Mouse (Mus musculus) heart, embryonic 15.5 days (tissue): ENCODE data around the gene Ccdc184. TPM values are rescaled to one million over a fixed set of nuclear protein-coding genes. Genes with fewer than 3 reads are reported as not detected.
A peak's percentile ranks its signal among the peaks of the same experiment; 100 is the strongest.

Experiments used
- ATAC-seq: fragments of 200-750 bp; cut with Nextera tagmentation; replicated peaks from 2 replicates; pipeline ENCODE4 v1.8.0; 2017; ENCODE audit warnings: low read depth, moderate TSS enrichment; ENCODE audit not compliant: insufficient number of reproducible peaks, insufficient read depth, low FRiP score
- H3K27ac ChIP-seq: fragments of 300-500 bp; sonication (generic); 2 replicates; pipeline ENCODE4 v1.5.1; 2015; ENCODE audit warnings: mild to moderate bottlenecking, inconsistent platforms
- H3K27me3 ChIP-seq: fragments of 300-500 bp; sonication (generic); 2 replicates; pipeline ENCODE4 v1.6.1; 2015; ENCODE audit warnings: inconsistent platforms
- H3K36me3 ChIP-seq: fragments of 300-500 bp; sonication (generic); 2 replicates; pipeline ENCODE4 v1.6.1; 2015; ENCODE audit warnings: mild to moderate bottlenecking, inconsistent platforms
- H3K4me1 ChIP-seq: fragments of 300-500 bp; sonication (generic); replicated peaks from 2 replicates; pipeline ENCODE4 v1.6.1; 2015; ENCODE audit warnings: inconsistent platforms
- H3K4me2 ChIP-seq: fragments of 300-500 bp; sonication (generic); 2 replicates; pipeline ENCODE4 v1.6.1; 2015; ENCODE audit warnings: inconsistent platforms, mild to moderate bottlenecking, moderate library complexity
- H3K4me3 ChIP-seq: fragments of 300-500 bp; sonication (generic); 2 replicates; pipeline ENCODE4 v1.5.1; 2015; ENCODE audit warnings: mild to moderate bottlenecking, inconsistent platforms
- H3K9ac ChIP-seq: fragments of 300-500 bp; sonication (generic); 2 replicates; pipeline ENCODE4 v1.6.1; 2015; ENCODE audit warnings: mild to moderate bottlenecking, inconsistent platforms
- H3K9me3 ChIP-seq: fragments of 300-500 bp; sonication (generic); replicated peaks from 2 replicates; pipeline ENCODE4 v1.6.1; 2016; ENCODE audit warnings: inconsistent platforms
- WGBS: fragments of 180-500 bp; shearing (Covaris S2); methylation state at CpG from one replicate; pipeline ENCODE4 v1.1.7; 2015; ENCODE audit warnings: mixed read lengths; 5-methylcytosine and 5-hydroxymethylcytosine counted together
- polyA plus RNA-seq: library from polyadenylated mRNA; unstranded; fragments of >200 nt; fragmentation: Nextera tagmentation; extraction: Ambion mirVana; gene quantifications from 2 replicates; pipeline ENCODE4 v1.2.1, GENCODE M21; 2015

Ccdc184 gene
- polyA plus RNA-seq, 1 experiment from 2014 or later: 1.6 TPM

DNA sequence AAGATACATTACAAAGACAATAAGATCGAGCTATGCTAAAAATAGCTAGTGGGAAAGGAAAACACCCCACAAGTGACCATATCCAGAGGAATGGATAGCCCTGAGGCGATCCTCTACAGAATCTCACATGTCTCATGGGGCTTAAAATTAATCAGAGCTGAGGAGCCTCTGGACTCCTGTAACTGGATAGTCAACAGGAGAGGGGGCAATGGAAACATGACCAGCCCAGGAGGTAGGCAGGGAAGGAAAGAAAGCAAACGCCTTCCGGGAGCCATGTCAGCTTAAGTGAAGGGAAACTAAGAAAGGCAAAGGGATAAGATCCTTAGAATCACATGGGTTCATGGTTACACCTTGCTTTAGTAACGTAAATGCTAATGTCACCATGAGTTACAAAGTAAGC, 26.1 kb upstream of the Ccdc184 start:
- Histone ChIP-seq H3K9me3 (no peaks in the 10 kb centered on the region), H3K36me3 (peaks cover 60% of the 10 kb centered on the region), H3K4me3 (no peak overlapping the region), H3K27ac (no peak overlapping the region), H3K4me2 (no peak overlapping the region), H3K9ac (no peak overlapping the region), H3K27me3 (no peaks in the 10 kb centered on the region), H3K4me1 (peaks cover 11% of the 10 kb centered on the region)
- no peak for ATAC-seq
- WGBS: 78% methylated on average over 5 of the region's 5 CpGs

DNA sequence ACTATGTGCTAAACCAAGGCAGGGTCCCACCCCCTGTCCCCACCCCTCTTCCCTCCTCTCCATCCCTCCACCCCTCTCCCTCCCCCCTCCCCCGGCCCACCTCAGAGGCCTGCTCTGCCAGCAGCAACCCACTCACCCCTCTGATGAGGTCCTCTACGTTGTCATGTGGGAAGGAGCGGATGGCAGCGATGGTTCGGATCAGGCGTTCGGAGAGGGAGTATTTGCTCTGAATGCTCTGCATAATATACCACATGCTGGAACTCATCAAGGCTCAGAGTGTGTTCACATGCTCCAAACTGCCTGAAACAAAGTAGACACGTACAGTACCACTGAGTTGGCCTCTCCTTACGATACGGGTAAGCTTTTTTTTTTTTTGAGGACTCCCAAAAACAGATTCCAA, 24.4 kb upstream of the Ccdc184 start:
- ATAC-seq: no peak
- Histone ChIP-seq H3K27ac (no peak overlapping the region), H3K9ac (no peak overlapping the region), H3K9me3 (no peaks in the 10 kb centered on the region), H3K4me2 (no peak overlapping the region), H3K4me1 (peaks cover 11% of the 10 kb centered on the region), H3K27me3 (no peaks in the 10 kb centered on the region), H3K4me3 (no peak overlapping the region), H3K36me3 (peaks cover 45% of the 10 kb centered on the region)
- WGBS: 83% methylated on average over 10 of the region's 10 CpGs

DNA sequence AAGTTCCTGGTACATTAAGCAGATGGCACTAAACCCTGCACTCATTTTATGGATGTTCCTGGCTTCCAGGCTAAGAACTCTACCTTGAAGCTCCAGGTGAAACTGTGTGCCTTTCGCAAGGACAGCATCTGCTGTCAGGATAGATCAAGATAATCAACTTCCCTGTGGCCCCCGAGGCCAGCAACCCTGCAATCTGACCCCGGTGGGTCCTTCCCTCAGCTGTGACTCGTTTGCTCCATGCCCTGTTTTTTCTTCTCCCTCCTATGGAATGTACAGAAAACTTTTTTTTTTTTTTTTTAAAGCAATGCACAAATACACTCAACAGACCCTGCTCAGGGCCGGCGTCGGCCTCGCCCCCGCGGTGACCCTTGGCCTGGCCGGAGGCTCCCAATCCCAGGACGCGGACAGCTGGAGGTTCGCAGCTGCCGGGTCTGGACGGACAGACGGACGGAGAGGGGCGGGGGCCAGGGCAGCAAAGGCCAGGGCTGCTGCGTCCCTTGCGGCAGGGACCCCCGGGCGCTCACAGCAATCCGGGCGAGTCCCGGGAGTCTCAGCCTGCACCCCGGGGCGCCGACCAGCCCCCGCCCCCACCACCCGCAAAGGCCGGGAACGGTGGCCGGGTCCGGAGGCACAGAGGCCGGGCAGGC, 22.0 kb upstream of the Ccdc184 start:
- no peaks in the 10 kb centered on the region for H3K9me3 ChIP-seq
- peaks cover 24% of the 10 kb centered on the region for H3K36me3 ChIP-seq
- H3K27ac ChIP-seq: peak overlapping the region; percentile 83
- no peaks in the 10 kb centered on the region for H3K27me3 ChIP-seq
- peak overlapping the region; percentile 91 for H3K9ac ChIP-seq
- H3K4me3 ChIP-seq: peak overlapping the region; percentile 74
- H3K4me1 ChIP-seq: peaks cover 21% of the 10 kb centered on the region
- ATAC-seq: 0 out of 2 replicates have a peak, but pooled peaks have one; percentile 6
- under 1% methylated on average over 36 of the region's 36 CpGs for WGBS
- peak overlapping the region; percentile 79 for H3K4me2 ChIP-seq

DNA sequence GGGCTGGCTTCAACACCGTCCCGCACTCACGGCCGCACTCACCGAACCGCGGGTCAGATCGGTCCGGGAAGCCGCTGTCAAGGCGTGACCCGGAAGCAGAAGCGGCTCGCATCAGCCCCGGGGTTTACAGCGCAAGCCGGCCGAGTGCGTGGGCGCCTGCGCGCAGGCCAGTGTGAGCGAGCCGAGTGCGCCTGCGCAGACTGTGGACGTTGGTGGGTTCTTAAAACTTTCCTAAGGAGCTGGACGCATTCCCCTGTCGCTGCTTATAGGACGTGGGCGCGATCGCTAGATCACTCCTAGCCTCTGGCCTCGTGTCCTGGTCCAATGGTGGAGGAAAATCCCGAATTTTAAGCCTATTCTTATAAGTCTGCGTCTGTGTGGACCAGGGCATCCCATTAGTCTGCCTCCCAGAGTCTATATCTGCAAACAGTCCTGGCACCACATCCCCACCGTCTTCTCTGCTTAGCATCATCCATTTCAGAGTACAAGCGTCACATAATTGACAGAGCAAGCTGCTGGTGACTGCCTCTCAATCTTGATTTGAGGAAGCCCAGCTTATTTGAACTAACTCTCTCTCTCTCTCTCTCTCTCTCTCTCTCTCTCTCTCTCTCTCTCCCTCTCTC, 21.3 kb upstream of the Ccdc184 start:
- no peaks in the 10 kb centered on the region for H3K27me3 ChIP-seq
- peak overlapping the region; percentile 83 for H3K27ac ChIP-seq
- peak; percentile 85 for ATAC-seq
- H3K4me2 ChIP-seq: peak overlapping the region; percentile 79
- H3K36me3 ChIP-seq: peaks cover 17% of the 10 kb centered on the region
- H3K9me3 ChIP-seq: no peaks in the 10 kb centered on the region
- WGBS: under 1% methylated on average over 38 of the region's 38 CpGs
- peaks cover 22% of the 10 kb centered on the region for H3K4me1 ChIP-seq
- peak overlapping the region; percentile 91 for H3K9ac ChIP-seq
- peak overlapping the region; percentile 74 for H3K4me3 ChIP-seq

DNA sequence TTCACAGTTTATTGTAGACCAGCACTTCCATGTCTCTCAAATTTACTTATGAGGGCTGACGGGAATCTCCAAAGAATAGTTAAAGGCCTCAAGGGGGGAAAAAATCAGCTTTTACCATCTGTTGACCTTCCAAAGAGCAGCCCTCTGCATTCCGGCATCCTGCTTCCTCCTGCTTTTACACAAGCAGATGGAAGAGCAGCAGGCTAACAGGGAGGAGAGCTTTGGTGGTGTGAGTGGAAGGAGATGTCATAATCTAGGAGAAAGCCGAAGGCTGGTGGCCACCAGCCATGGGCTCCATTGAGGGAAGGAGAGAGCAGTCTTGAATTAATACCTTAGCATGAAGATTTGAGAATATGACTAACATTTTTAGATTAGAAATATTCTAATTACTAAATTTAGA, 18.6 kb upstream of the Ccdc184 start:
- Histone ChIP-seq H3K9ac (no peak overlapping the region), H3K4me3 (no peak overlapping the region), H3K4me2 (no peak overlapping the region; the same call in 1 of the 2 replicates), H3K4me1 (peaks cover 22% of the 10 kb centered on the region), H3K27ac (peak overlapping the region; percentile 90), H3K27me3 (no peaks in the 10 kb centered on the region), H3K36me3 (no peaks in the 10 kb centered on the region), H3K9me3 (no peaks in the 10 kb centered on the region)
- ATAC-seq: no peak
- 47% methylated on average over 3 of the region's 3 CpGs for WGBS

DNA sequence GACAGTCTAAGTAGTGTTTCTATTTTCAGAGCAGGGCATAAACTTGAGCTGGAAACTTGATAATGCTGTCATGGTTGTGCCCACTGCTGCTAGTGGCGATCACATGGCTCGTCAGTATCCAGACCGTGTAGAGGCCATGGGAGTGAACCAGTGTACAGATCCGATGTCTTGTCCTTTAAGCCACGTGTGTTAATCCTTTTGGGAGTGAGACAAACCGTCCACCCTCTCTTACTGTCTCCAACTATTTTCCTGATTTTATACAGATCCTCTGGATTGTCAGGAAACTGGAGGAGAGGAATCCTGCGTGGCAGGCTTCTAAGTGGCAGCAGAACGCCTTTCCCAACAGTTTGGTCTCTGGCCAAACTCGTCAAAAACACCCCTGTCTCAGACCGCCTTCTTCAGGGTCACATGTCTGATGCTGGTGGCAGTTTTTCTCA, 17.8 kb upstream of the Ccdc184 start:
- Histone ChIP-seq H3K4me1 (peaks cover 20% of the 10 kb centered on the region), H3K27me3 (no peaks in the 10 kb centered on the region), H3K9me3 (no peaks in the 10 kb centered on the region), H3K9ac (no peak overlapping the region), H3K4me2 (peak overlapping the region; percentile 29), H3K27ac (peak overlapping the region; percentile 90), H3K4me3 (no peak overlapping the region), H3K36me3 (no peaks in the 10 kb centered on the region)
- ATAC-seq: peak; percentile 89
- 26% methylated on average over 10 of the region's 10 CpGs for WGBS

DNA sequence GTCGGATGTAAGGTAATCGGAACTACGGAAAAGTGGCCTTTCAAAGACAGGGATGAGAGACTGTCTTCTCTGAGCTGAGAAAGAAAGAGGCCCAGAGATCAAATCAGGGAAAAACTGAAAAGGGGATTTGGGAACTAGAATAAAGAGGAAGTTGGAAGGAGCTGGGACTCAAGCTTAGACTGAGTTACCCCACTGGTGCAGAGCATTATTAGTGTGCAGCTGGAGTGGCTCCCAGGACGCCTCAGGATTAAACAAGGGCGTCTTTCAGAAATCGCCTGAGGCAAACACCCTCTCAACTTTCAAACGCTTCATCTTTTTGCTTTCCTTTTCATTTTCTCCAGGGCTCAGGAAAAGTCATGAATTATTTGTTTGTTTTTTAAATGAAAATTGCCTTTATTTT, 14.0 kb upstream of the Ccdc184 start:
- no peak for ATAC-seq
- Histone ChIP-seq H3K27me3 (no peaks in the 10 kb centered on the region), H3K9me3 (no peaks in the 10 kb centered on the region), H3K4me1 (peaks cover 9% of the 10 kb centered on the region), H3K9ac (no peak overlapping the region), H3K36me3 (no peaks in the 10 kb centered on the region), H3K4me3 (no peak overlapping the region), H3K27ac (no peak overlapping the region), H3K4me2 (no peak overlapping the region)
- WGBS: 80% methylated on average over 7 of the region's 7 CpGs

DNA sequence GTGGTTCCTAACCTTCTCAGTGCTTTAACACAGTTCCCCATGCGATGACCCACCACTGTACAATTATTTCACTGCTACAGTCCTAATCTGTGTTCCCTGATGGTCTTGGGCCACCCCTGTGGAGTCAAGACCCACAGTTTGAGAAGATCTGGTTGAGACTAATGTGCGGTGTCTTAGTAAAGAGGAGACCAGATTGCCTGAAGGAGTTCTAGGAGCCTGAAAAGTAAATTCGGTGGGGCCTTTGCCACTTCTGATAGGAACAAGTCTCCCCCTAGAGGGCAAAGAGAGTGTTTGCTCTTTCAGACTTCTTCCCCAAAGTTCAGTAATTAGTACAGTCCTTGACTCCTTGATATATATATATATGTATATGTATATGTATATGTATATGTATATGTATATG, 13.3 kb upstream of the Ccdc184 start:
- H3K27me3 ChIP-seq: no peaks in the 10 kb centered on the region
- H3K4me1 ChIP-seq: peaks cover 3% of the 10 kb centered on the region
- H3K4me2 ChIP-seq: no peak overlapping the region
- H3K9ac ChIP-seq: no peak overlapping the region
- H3K27ac ChIP-seq: no peak overlapping the region
- no peak for ATAC-seq
- H3K36me3 ChIP-seq: no peaks in the 10 kb centered on the region
- no peak overlapping the region for H3K4me3 ChIP-seq
- 33% methylated on average over 3 of the region's 3 CpGs for WGBS
- no peaks in the 10 kb centered on the region for H3K9me3 ChIP-seq

DNA sequence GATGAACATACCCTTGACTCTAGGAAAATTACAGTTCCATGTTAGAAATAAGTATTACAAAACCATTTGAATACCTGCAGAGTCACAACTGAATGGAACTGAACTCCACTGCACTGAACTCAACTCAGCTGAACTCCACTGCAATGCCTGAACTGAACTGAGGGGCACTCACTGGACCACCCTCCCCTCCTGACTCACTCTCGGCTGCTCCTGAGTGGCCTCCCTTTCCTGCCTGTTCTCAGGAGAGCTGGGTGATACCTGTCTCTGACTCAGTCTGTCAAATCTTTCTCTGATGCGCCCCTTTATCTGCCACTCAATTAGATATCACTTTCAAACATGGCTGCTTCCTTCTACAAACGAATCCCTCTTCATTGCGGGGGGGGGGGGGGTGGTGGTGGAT, 12.8 kb upstream of the Ccdc184 start:
- Histone ChIP-seq H3K4me1 (peaks cover 3% of the 10 kb centered on the region), H3K27me3 (no peaks in the 10 kb centered on the region), H3K4me2 (no peak overlapping the region), H3K4me3 (no peak overlapping the region), H3K36me3 (no peaks in the 10 kb centered on the region), H3K27ac (no peak overlapping the region), H3K9ac (no peak overlapping the region), H3K9me3 (no peaks in the 10 kb centered on the region)
- no peak for ATAC-seq
- 64% methylated on average over 4 of the region's 4 CpGs for WGBS

DNA sequence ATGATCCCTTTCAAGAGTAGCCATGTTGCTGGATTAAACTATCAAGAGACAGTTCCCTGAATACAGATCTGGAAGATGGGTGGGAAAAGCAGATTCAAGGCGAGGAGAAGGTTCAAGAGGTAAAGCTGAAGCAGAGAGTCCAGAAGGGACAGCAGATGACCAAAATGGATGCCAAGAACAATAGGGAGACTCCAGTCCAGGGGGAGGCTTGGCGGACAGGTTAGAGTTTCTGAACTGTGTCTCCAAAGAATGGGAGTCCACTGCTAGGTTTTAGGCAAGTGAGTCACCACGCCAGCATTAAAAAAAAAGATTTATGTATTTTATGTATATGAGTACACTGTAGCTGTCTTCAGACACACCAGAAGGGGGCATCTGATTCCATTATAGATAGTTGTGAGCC, 12.3 kb upstream of the Ccdc184 start:
- ATAC-seq: no peak
- Histone ChIP-seq H3K9ac (no peak overlapping the region), H3K36me3 (no peaks in the 10 kb centered on the region), H3K27ac (no peak overlapping the region), H3K4me2 (no peak overlapping the region), H3K4me1 (peaks cover 3% of the 10 kb centered on the region), H3K9me3 (no peaks in the 10 kb centered on the region), H3K27me3 (no peaks in the 10 kb centered on the region), H3K4me3 (no peak overlapping the region)
- 71% methylated on average over 3 of the region's 3 CpGs for WGBS

DNA sequence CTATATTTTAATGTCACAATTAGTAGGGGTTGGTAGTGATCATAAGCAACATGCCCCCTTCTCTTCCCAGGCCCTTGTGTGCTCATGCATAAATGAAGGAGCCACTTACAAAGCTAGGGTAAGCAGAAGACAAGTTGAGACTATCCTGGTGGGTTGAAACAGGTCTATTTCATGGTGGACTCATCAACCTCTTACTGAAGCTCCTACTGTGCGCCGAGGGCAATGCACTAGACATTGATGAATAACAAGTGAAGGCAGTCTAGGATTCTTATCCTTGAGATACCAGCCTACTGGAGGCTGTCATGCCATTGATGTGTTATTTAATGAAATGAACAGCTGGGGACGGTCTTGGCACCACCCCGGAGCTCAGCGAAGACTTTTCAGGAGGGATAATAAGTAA, 11.7 kb upstream of the Ccdc184 start:
- Histone ChIP-seq H3K27ac (no peak overlapping the region), H3K27me3 (no peaks in the 10 kb centered on the region), H3K4me1 (no peaks in the 10 kb centered on the region), H3K4me2 (no peak overlapping the region), H3K9me3 (no peaks in the 10 kb centered on the region), H3K4me3 (no peak overlapping the region), H3K36me3 (no peaks in the 10 kb centered on the region), H3K9ac (no peak overlapping the region)
- WGBS: 87% methylated on average over 5 of the region's 5 CpGs
- no peak for ATAC-seq

DNA sequence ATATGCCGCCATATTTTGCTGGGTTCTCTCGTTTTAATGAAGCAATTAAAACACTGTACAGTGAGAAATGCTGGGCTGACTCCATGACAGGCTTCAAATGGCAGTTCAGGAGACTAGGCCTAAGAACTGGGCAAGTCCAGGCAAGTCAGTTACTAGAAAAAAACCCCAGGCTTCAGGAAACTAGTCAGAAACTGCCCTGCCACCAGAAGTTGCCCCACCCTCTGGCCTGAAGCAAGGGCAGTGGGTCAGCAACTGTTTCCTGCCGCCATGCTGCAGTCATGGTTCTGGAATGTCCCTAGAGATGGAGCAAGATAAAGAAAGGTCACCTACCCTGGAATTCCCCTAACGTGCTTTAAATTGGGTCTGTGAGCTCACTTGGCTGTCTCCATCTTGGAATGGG, 11.0 kb upstream of the Ccdc184 start:
- Histone ChIP-seq H3K27me3 (no peaks in the 10 kb centered on the region), H3K9ac (no peak overlapping the region), H3K4me2 (no peak overlapping the region), H3K4me3 (no peak overlapping the region), H3K36me3 (no peaks in the 10 kb centered on the region), H3K27ac (no peak overlapping the region), H3K9me3 (no peaks in the 10 kb centered on the region), H3K4me1 (no peaks in the 10 kb centered on the region)
- no peak for ATAC-seq
- whole genome bisulfite sequencing: 52% methylated on average over 4 of the region's 4 CpGs
